In genomic region chr9:34942996-34943395, GRCm38 (mm10) we compare ENCODE assay signal across 21 mouse cellular contexts.
DNase-seq lines count a peak whose midpoint lies in the region; ATAC-seq lines count a peak whose summit lies in the region.
"Had no signal": no experiment of that assay in that cellular context is flagged by ENCODE, and none has a peak within 500 bp of the region (broad histone marks: within the 10 kb centered on the region; RNA-seq: fewer than 3 reads in every experiment).

No protein-coding gene starts in this region.

- DNase-seq in hindbrain, embryonic 10.5 days (ENCODE audit: low spot score) = no peak
- DNase-seq in 3134 (ENCODE audit: extremely low read depth, insufficient read length, low spot score) (peak; percentile 65), NIH3T3 (ENCODE audit: low read depth) (peak; percentile 71)
- no peak for DNase-seq in gastrocnemius, postnatal 14 days
- DNase-seq in frontal cortex, adult 2 months (ENCODE audit: extremely low spot score in 1 of 2, low spot score in 1 of 2) = no peak
- DNase-seq: adrenal gland, postnatal 10 days; adrenal gland, postnatal 36 days; cerebellum, adult 18-20 months; cerebellum, adult 9-10 months; cerebellum, postnatal 14 days; forebrain, postnatal 0 days; gastrocnemius, postnatal 36 days; heart, adult 2 months had no signal

- H3K36me3 ChIP-seq in hindbrain, embryonic 10.5 days = no peaks in the 10 kb centered on the region
- no peaks in the 10 kb centered on the region for H3K36me3 ChIP-seq in hindbrain, embryonic 12.5 days

- H3K27me3 ChIP-seq in hindbrain, embryonic 10.5 days (ENCODE audit: insufficient read depth, poor library complexity, severe bottlenecking) = no peaks in the 10 kb centered on the region
- H3K27me3 ChIP-seq in hindbrain, embryonic 12.5 days = no peaks in the 10 kb centered on the region
- H3K27me3 ChIP-seq: Patski had no signal

- peak overlapping the region; percentile 40; the same call in 1 of the 2 replicates for H3K27ac ChIP-seq in hindbrain, embryonic 10.5 days
- no peak overlapping the region for H3K27ac ChIP-seq in hindbrain, embryonic 12.5 days
- H3K27ac ChIP-seq: heart, adult 2 months; hindbrain, embryonic 14.5 days; hindbrain, postnatal 0 days had no signal

- no peak overlapping the region for H3K9ac ChIP-seq in hindbrain, embryonic 12.5 days
- H3K9ac ChIP-seq: forebrain, postnatal 0 days; hindbrain, embryonic 14.5 days had no signal

- H3K4me2 ChIP-seq in hindbrain, embryonic 12.5 days (replicated peaks) = no peak overlapping the region
- H3K4me2 ChIP-seq: heart, embryonic 11.5 days; hindbrain, embryonic 14.5 days had no signal

- H3K9me3 ChIP-seq in hindbrain, embryonic 10.5 days = no peaks in the 10 kb centered on the region
- H3K9me3 ChIP-seq in hindbrain, embryonic 12.5 days (replicated peaks) = no peaks in the 10 kb centered on the region

- 79% methylated on average over 7 of the region's 7 CpGs for WGBS in hindbrain, embryonic 10.5 days
- WGBS in hindbrain, embryonic 12.5 days = 82% methylated on average over 7 of the region's 7 CpGs

- no peak overlapping the region for H3K4me3 ChIP-seq in hindbrain, embryonic 10.5 days
- H3K4me3 ChIP-seq in hindbrain, embryonic 12.5 days = no peak overlapping the region
- H3K4me3 ChIP-seq: heart, adult 2 months had no signal

- no peak for ATAC-seq in hindbrain, embryonic 12.5 days (ENCODE audit: low FRiP score)
- ATAC-seq: forebrain, embryonic 14.5 days; forebrain, postnatal 0 days; inflammation-experienced regulatory T-cells, adult 6 months; intestine, embryonic 16.5 days; Patski had no signal

- intact Hi-C loops in gastrocnemius, postnatal 14 days (cut with DNase I; ENCODE audit: low total_unique reads) = no loop called here

- H3K4me1 ChIP-seq in hindbrain, embryonic 10.5 days (replicated peaks) = peaks cover 18% of the 10 kb centered on the region
- peaks cover 13% of the 10 kb centered on the region; the same call in 1 of the 2 replicates for H3K4me1 ChIP-seq in hindbrain, embryonic 12.5 days

Comparison
In these comparisons a context has a peak if more than half of its experiments do, and no peak if none do; other contexts are left out.
1. DNase-seq: peak in 3134 (single experiment) and NIH3T3 (single experiment); none in hindbrain, embryonic 10.5 days (single experiment), gastrocnemius, postnatal 14 days (single experiment) and frontal cortex, adult 2 months (0 of 2).